Mouse (Mus musculus): Measurements from ENCODE around the gene Mxi1. TPM values are rescaled to one million over a fixed set of nuclear protein-coding genes. Genes with fewer than 3 reads are reported as not detected.
A peak's percentile ranks its signal among the peaks of the same experiment; 100 is the strongest.

Mxi1 gene
- polyA plus RNA-seq, 1 experiment from 2014 or later: 59.3 TPM

- H3K4me1 ChIP-seq (ENCODE audit: control insufficient read depth, insufficient read depth, low read length): no peaks in the 10 kb centered on the region
- H3K27ac ChIP-seq (replicated peaks; ENCODE audit: low read depth, low read length): no peak overlapping the region
- no peaks in the 10 kb centered on the region for H3K36me3 ChIP-seq (ENCODE audit: control insufficient read depth, insufficient read depth, low read length)
- no peak overlapping the region for H3K4me2 ChIP-seq (ENCODE audit: low read length)
- no peak for ATAC-seq (ENCODE audit: low FRiP score, low TSS enrichment)
- H3K27me3 ChIP-seq (ENCODE audit: control insufficient read depth, insufficient read depth, low read length): no peaks in the 10 kb centered on the region
- DNase-seq: no peak
- no peak overlapping the region for H3K4me3 ChIP-seq (replicated peaks; ENCODE audit: low read depth, low read length)
- H3K9me3 ChIP-seq (ENCODE audit: control insufficient read depth, low read length): no peaks in the 10 kb centered on the region
- no peak overlapping the region for H3K9ac ChIP-seq (replicated peaks; ENCODE audit: low read length)
- WGBS: 48% methylated on average over 12 of the region's 12 CpGs
Observed at GRCm38 (mm10) chr19:53402741-53403432, 92.6 kb downstream of the Mxi1 start.

GRCm38 (mm10) chr19:53404219-53404836 is 94.0 kb downstream of the Mxi1 start:
- DNase-seq (no peak), ATAC-seq (ENCODE audit: low FRiP score, low TSS enrichment) (no peak)
- Histone ChIP-seq H3K4me3 (replicated peaks; ENCODE audit: low read depth, low read length) (no peak overlapping the region), H3K4me2 (ENCODE audit: low read length) (no peak overlapping the region), H3K27ac (replicated peaks; ENCODE audit: low read depth, low read length) (no peak overlapping the region), H3K36me3 (ENCODE audit: control insufficient read depth, insufficient read depth, low read length) (no peaks in the 10 kb centered on the region), H3K9ac (replicated peaks; ENCODE audit: low read length) (no peak overlapping the region), H3K9me3 (ENCODE audit: control insufficient read depth, low read length) (no peaks in the 10 kb centered on the region), H3K4me1 (ENCODE audit: control insufficient read depth, insufficient read depth, low read length) (no peaks in the 10 kb centered on the region), H3K27me3 (ENCODE audit: control insufficient read depth, insufficient read depth, low read length) (no peaks in the 10 kb centered on the region)
- 90% methylated on average over 10 of the region's 10 CpGs for WGBS

- H3K9me3 ChIP-seq (ENCODE audit: control insufficient read depth, low read length): no peaks in the 10 kb centered on the region
- H3K9ac ChIP-seq (replicated peaks; ENCODE audit: low read length): no peak overlapping the region
- no peak overlapping the region for H3K4me2 ChIP-seq (ENCODE audit: low read length)
- WGBS: 71% methylated on average over 18 of the region's 18 CpGs
- no peak overlapping the region for H3K4me3 ChIP-seq (replicated peaks; ENCODE audit: low read depth, low read length)
- H3K27me3 ChIP-seq (ENCODE audit: control insufficient read depth, insufficient read depth, low read length): no peaks in the 10 kb centered on the region
- no peaks in the 10 kb centered on the region for H3K4me1 ChIP-seq (ENCODE audit: control insufficient read depth, insufficient read depth, low read length)
- H3K36me3 ChIP-seq (ENCODE audit: control insufficient read depth, insufficient read depth, low read length): no peaks in the 10 kb centered on the region
- no peak overlapping the region for H3K27ac ChIP-seq (replicated peaks; ENCODE audit: low read depth, low read length)
- ATAC-seq (ENCODE audit: low FRiP score, low TSS enrichment) (no peak), DNase-seq (peak; percentile 39)
Observed at GRCm38 (mm10) chr19:53404837-53405356, 94.6 kb downstream of the Mxi1 start.

- no peak overlapping the region for H3K27ac ChIP-seq (replicated peaks; ENCODE audit: low read depth, low read length)
- H3K9ac ChIP-seq (replicated peaks; ENCODE audit: low read length): no peak overlapping the region
- WGBS: 73% methylated on average over 2 of the region's 2 CpGs
- H3K36me3 ChIP-seq (ENCODE audit: control insufficient read depth, insufficient read depth, low read length): no peaks in the 10 kb centered on the region
- no peak overlapping the region for H3K4me3 ChIP-seq (replicated peaks; ENCODE audit: low read depth, low read length)
- H3K4me2 ChIP-seq (ENCODE audit: low read length): no peak overlapping the region
- ATAC-seq (ENCODE audit: low FRiP score, low TSS enrichment): no peak
- DNase-seq: no peak
- no peaks in the 10 kb centered on the region for H3K9me3 ChIP-seq (ENCODE audit: control insufficient read depth, low read length)
- H3K27me3 ChIP-seq (ENCODE audit: control insufficient read depth, insufficient read depth, low read length): no peaks in the 10 kb centered on the region
- no peaks in the 10 kb centered on the region for H3K4me1 ChIP-seq (ENCODE audit: control insufficient read depth, insufficient read depth, low read length)
Observed at GRCm38 (mm10) chr19:53405810-53406209, 95.5 kb downstream of the Mxi1 start.

- Histone ChIP-seq H3K9ac (replicated peaks; ENCODE audit: low read length) (no peak overlapping the region), H3K36me3 (ENCODE audit: control insufficient read depth, insufficient read depth, low read length) (no peaks in the 10 kb centered on the region), H3K27ac (replicated peaks; ENCODE audit: low read depth, low read length) (no peak overlapping the region), H3K4me3 (replicated peaks; ENCODE audit: low read depth, low read length) (no peak overlapping the region), H3K4me1 (ENCODE audit: control insufficient read depth, insufficient read depth, low read length) (peaks cover 8% of the 10 kb centered on the region; the same call in 1 of the 2 replicates), H3K27me3 (ENCODE audit: control insufficient read depth, insufficient read depth, low read length) (no peaks in the 10 kb centered on the region), H3K9me3 (ENCODE audit: control insufficient read depth, low read length) (no peaks in the 10 kb centered on the region), H3K4me2 (ENCODE audit: low read length) (no peak overlapping the region)
- DNase-seq: no peak
- ATAC-seq (ENCODE audit: low FRiP score, low TSS enrichment): no peak
- WGBS: 76% methylated on average over 2 of the region's 2 CpGs
Observed at GRCm38 (mm10) chr19:53407350-53407749, 97.0 kb downstream of the Mxi1 start.

GRCm38 (mm10) chr19:53408398-53408797 is 98.1 kb downstream of the Mxi1 start:
- WGBS: 93% methylated on average over 8 of the region's 8 CpGs
- no peaks in the 10 kb centered on the region for H3K9me3 ChIP-seq (ENCODE audit: control insufficient read depth, low read length)
- H3K36me3 ChIP-seq (ENCODE audit: control insufficient read depth, insufficient read depth, low read length): no peaks in the 10 kb centered on the region
- ATAC-seq (ENCODE audit: low FRiP score, low TSS enrichment) (no peak), DNase-seq (no peak)
- peaks cover 8% of the 10 kb centered on the region; the same call in 1 of the 2 replicates for H3K4me1 ChIP-seq (ENCODE audit: control insufficient read depth, insufficient read depth, low read length)
- no peak overlapping the region for H3K9ac ChIP-seq (replicated peaks; ENCODE audit: low read length)
- no peak overlapping the region for H3K27ac ChIP-seq (replicated peaks; ENCODE audit: low read depth, low read length)
- H3K4me2 ChIP-seq (ENCODE audit: low read length): no peak overlapping the region
- no peaks in the 10 kb centered on the region for H3K27me3 ChIP-seq (ENCODE audit: control insufficient read depth, insufficient read depth, low read length)
- no peak overlapping the region for H3K4me3 ChIP-seq (replicated peaks; ENCODE audit: low read depth, low read length)

GRCm38 (mm10) chr19:53409663-53410307 is 99.5 kb downstream of the Mxi1 start:
- Histone ChIP-seq H3K4me1 (ENCODE audit: control insufficient read depth, insufficient read depth, low read length) (peaks cover 8% of the 10 kb centered on the region; the same call in 1 of the 2 replicates), H3K36me3 (ENCODE audit: control insufficient read depth, insufficient read depth, low read length) (no peaks in the 10 kb centered on the region), H3K9ac (replicated peaks; ENCODE audit: low read length) (no peak overlapping the region), H3K9me3 (ENCODE audit: control insufficient read depth, low read length) (no peaks in the 10 kb centered on the region), H3K4me3 (replicated peaks; ENCODE audit: low read depth, low read length) (no peak overlapping the region), H3K27me3 (ENCODE audit: control insufficient read depth, insufficient read depth, low read length) (no peaks in the 10 kb centered on the region), H3K4me2 (ENCODE audit: low read length) (no peak overlapping the region), H3K27ac (replicated peaks; ENCODE audit: low read depth, low read length) (no peak overlapping the region)
- DNase-seq (no peak), ATAC-seq (ENCODE audit: low FRiP score, low TSS enrichment) (no peak)
- WGBS: 68% methylated on average over 17 of the region's 17 CpGs

DNA sequence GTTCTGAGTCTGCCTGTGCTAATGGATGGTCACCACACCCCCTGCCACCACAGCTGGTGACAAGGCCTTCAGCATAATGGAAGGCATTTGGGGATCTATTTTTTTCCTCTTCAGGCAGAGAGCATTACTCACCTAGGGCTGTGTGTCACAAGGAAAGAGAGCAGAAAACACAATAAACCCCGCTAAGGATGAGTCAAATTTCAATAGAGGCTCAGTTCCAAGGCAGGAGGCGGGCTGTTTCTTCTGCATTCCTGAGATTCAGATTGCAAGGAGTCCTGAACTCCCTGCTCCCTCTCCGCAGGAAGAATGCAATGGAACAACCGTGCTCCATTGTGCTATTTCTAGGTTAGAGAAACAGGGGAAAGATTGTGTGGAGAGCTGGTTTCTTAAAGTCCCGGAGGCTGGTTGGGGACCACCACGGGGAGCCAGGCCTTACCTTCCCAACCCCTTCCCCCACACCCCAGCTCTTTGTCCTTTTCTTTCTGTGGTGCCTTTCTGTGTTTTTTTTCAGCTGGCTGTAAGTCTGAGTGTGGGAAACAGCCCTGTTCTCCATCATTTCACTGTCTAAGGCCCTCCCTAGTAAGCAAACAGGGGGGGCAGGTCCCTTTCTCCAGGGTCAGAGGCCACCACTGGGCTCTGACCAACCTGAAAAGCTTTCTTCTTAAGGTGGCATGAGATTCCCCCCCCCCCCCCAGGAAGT is 102.0 kb downstream of the Mxi1 start:
- DNase-seq (no peak), ATAC-seq (ENCODE audit: low FRiP score, low TSS enrichment) (no peak)
- Histone ChIP-seq H3K4me3 (replicated peaks; ENCODE audit: low read depth, low read length) (no peak overlapping the region), H3K4me1 (ENCODE audit: control insufficient read depth, insufficient read depth, low read length) (peaks cover 8% of the 10 kb centered on the region; the same call in 1 of the 2 replicates), H3K4me2 (ENCODE audit: low read length) (no peak overlapping the region), H3K36me3 (ENCODE audit: control insufficient read depth, insufficient read depth, low read length) (no peaks in the 10 kb centered on the region), H3K9me3 (ENCODE audit: control insufficient read depth, low read length) (no peaks in the 10 kb centered on the region), H3K9ac (replicated peaks; ENCODE audit: low read length) (no peak overlapping the region), H3K27me3 (ENCODE audit: control insufficient read depth, insufficient read depth, low read length) (no peaks in the 10 kb centered on the region), H3K27ac (replicated peaks; ENCODE audit: low read depth, low read length) (no peak overlapping the region)
- 11% methylated on average over 6 of the region's 6 CpGs for WGBS
